Mouse (Mus musculus) spleen, postnatal 36 days (tissue): ENCODE data around the gene Phc1.

Source experiments
- DNase-seq, 2 experiments: peaks; one replicate each; pipeline ENCODE4 v3.0.0; 2022; ENCODE audit warnings: low spot score in 2 of 2, mixed read lengths in 1 of 2

Phc1 gene

DNA sequence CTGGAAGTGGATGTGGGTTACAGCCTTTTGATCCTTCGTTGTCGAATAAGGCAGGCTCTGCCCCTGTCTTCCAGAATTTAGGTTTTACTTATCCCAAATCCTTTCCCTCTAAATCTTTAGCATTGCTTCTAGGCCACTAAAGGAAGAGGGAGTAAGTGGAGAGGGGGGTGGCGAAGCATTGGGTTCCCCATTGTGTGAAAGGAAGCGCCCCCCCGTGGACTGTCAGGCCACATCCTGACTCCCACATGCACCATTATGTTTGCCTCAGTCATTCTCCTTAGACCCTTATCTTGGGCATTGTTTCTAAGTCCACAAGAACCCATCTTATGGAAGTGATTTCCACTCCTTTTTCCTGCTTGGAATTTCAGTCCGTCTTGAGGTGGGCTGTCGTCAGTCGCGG, 45.1 kb downstream of the Phc1 start:
- no peak for DNase-seq

DNA sequence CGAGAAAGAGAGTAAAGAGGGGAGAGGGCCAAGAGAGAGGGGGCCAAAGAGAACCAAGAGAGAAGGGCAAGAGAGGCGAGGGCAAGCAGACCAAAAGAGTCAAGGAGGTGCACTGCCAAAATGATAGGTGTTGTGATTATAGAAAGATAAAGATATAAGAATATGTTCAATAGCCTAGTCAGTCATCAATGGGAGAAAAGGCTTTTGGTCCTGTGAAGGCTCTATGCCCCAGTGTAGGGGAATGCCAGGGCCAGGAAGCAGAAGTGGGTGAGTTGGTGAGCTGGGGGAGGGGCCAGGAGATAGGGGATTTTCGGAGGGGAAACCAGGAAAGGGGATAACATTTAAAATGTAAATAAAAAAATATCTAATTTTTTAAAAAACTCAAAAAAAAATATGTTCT, 46.1 kb downstream of the Phc1 start:
- DNase-seq = no peak

DNA sequence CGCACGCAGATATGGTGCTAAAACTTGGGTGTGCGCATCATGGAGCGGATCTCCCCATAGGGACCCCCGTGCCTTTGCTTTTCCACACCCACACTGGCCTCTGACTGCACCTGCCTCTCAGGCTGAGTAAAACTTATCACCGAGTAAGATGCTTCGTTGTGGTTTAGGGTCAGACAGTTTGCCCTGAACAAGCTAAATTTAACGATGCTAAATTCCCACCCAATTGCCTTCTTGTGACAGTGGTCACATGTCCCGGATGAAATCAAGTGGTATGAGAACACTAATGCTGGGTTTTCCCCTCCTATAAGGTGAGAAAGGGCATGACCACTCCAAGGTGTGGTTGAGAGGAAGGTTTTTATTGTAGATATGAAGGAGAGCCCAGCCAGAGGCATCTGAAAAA, 46.6 kb downstream of the Phc1 start:
- DNase-seq = no peak

DNA sequence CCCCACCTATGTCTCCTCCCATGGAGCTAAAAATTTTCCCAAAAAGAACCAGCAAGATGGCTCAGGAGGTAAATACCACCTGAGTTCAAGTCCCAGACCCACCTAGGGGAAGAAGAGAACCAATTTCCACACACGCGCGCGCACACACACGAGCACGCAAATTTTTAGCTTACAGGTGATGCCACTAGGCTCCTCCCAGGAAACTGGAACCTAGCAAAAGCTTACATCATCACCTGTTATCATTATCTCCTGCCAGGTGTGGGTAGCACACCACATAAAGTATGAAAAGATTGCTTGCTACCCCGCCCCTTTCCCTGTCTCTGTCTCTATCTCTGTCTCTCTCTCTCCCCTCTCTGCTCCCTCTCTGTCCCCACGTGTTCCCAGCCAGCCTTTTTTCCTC, 47.2 kb downstream of the Phc1 start:
- DNase-seq = no peak

DNA sequence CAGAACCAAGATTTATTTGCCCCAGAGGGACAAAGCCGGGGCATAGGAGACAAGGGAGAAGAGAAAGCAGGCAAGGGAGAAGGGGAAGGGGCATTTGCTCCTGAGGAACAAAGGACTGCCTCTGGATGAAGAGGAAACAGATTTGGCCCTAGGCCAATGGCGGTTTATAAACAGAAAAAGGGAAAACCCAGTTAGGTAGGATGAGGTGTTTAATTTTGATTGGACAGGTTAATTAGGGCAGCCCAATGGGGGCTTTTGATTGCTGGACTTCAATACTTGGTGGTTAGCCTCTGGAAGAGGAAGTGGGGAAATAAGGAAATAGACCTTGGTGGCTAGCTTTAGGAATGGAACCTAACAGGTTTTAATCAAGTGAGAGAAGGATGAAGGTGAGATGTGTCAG, 48.2 kb downstream of the Phc1 start:
- no peak for DNase-seq

DNA sequence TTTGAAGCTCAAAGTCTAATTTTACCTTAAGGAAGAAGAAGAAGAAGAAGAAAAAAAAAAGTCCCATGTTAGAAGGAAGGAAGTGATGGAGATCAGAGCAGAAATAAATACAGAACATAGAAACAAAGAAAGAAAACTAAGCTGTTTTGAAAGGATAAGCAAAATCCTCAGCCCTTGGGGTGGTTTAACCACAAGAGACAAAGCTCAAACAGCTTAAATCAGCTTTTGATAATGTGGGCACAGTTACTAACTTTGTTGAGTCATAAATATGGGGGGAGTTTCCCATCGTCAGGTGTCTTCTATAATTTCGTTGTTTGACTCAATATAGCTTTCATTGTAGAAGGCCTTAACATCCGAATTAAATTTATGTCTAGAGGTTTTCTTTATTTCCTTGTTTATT, 48.6 kb downstream of the Phc1 start:
- no peak for DNase-seq

DNA sequence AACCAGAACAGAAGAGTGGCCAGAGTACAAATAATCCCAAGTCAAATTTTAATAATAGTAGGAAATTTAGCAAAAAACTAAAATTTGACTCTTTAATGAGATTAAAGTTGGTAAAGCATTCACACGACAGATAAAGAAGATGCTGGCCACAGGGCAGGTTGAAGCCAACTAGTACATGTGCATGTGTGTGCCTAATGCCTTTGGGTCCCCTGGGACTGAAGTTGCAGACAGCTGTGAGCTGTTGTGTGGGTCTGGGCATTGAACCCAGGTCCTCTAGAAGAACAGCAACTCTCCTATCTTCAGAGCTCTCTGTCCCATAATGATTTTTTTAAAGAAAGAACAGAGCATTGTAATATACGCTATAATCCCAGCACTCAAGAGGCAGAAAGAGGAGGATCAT, 49.1 kb downstream of the Phc1 start:
- no peak for DNase-seq

DNA sequence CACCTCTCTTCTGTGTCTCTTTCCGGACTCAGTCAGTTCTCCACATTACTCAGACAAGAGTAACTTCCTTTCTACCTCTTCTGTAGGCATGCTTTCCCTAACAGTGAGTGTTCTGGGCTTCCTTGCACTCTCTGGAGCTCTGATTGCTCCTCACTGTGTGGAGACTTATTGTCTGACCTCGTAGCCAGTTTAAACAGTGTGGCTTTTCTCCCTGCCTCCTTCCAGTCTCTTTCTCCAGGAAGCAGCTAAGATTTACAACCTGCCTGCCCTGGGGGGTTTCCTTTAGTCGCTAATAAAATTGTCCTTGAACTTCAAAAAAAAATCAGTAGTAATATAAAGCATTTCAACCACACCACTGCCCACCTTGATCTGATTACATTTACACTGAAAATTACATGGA, 50.1 kb downstream of the Phc1 start:
- no peak for DNase-seq

DNA sequence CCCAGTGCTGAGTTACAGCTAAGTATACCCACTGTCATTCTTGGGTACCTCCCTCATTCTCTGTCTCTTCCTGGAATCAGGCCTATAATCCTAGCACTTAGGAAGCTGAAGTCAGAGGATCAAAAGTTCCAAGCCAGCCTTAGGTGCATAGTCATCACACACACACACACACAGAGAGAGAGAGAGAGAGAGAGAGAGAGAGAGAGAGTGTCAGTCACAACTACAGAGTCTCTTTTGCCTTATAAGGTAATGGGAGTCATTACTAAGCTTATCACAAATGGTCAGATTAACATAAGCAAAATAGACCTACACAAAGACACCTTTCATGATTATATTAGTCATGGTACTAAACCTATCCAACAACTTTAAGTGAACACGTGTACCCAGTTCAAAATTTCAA, 51.0 kb downstream of the Phc1 start:
- DNase-seq = no peak

DNA sequence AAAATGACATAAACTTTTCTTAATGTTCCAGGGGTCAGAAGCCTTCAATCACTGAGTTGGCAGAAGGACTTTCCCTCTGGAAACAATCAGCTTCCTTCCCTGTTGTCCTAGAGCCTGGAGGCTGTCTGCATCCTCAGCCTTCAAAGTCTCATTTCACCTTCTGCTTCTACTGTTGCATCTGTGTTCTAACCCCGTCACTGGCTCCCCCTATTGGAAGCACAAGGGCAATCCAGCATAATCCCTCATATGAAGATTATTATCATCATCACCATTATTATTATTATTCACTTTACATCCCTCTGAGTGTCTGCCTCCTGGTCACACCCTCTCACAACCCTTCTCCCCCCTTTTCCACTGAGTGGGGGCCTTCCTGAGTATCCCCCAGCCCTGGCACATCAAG, 52.1 kb downstream of the Phc1 start:
- no peak for DNase-seq

DNA sequence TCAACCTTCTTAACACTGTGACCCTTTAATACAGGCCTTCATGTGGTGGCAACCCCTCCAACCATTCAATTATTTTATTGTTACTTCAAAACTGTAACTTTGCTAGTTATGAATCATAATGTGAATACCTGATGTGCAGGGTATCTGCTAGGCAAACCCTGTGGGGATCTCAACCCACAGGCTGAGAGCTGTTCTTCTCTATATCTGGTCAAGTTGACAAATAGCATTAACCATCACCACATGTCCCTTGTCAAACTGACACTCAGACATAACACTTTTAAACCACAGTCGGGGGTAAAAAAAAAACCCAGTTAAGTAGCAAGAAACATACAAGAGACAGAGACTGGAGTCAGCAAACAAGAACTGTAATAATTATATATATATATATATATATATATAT, 55.5 kb downstream of the Phc1 start:
- no peak for DNase-seq

DNA sequence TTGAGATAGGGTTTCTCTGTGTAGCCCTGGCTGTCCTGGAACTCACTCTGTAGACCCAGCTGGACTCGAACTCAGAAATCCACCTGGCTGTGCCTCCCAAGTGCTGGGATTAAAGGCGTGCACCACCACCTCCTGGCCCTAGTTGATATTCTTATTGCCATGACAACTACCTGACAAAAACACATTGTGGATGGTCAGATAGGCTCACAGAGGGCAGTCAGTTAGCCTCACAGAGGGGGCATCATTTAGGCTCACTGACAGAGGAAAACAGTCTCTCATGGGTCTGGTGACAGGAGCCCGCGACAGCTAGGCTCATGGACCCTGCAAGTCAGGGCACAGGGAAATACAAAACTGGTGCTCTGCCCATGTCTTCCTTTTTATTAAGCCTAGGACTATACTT, 56.1 kb downstream of the Phc1 start:
- DNase-seq = no peak

DNA sequence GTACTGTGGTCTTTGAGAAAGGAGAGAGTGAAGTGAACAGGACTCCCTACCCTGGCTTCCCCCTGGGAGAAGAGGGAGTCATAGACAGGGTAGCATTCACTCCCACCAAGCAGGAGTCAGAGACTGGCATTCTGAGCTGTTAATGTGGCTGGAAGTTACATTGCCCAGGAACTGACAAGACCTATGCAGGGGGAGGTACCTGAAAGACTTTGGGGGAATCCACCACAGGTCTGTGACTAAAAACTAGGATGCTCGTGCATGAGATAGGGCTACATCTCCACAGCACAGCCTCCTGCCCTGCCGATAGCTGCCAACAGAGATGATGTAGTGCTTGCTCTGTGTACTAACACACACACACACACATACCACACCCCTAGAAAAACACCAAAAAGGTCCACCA, 56.9 kb downstream of the Phc1 start:
- no peak for DNase-seq

DNA sequence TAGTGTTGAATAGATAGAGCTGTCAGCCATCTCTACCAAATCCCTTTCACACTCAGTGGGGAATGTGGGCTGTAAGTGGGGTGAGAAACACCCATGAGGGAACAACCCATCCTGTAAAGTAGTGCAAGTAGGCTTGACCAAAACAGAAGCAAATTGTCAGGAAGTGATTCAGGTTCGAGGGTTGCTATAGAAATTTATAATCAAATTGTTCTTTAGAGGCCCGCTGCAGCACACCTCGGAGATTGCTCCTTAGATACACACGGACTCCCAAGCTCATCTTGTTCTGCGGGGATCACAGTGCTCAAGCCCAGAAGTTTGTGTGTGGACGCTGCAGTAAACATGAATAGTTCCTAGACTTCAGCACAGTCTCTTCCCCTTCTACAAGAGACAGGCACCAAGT, 57.6 kb downstream of the Phc1 start, which contains the start of gene Klrg1:
Gene Klrg1 (minus strand): TSS at position 101 of the 400 bp plus-strand sequence.
- no peak for DNase-seq

DNA sequence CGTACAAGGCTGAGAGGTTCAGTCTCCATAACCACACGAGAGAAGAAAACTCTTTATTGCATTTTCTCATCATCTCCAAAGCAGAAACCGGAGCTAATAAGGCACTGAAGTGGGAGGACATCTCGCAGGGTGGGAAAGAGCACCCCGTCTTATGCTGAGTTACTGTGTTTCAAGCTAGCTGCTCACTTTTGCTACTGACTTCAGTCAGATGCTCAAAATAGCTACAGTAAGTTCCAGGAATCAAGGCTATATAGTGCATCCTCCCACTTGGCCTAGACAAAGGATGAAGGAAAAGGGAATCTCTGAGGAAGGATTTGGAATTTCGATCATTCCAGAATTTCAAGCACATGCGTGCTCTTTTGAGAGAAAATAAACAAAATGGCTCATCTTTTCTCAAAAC, 63.8 kb downstream of the Phc1 start:
- no peak for DNase-seq

DNA sequence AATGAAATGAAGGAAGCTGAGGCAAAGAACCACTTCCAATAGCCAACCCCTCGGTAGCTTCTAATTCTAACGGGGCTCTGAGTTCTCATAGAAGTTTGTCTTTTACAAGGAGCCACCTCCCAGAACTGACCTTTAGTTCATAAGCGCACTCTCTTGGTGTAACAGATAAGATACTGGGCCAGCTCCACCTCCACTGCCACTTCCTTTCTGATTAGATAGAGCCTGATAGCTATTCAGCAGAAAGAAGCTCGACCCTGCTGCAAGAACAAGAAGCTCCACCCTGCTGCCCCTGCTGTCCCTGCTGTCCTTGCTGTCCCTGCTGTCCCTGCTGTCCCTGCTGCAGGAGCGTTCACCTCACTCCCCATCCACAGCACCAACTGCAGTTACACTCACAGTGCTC, 65.8 kb downstream of the Phc1 start:
- no peak for DNase-seq

DNA sequence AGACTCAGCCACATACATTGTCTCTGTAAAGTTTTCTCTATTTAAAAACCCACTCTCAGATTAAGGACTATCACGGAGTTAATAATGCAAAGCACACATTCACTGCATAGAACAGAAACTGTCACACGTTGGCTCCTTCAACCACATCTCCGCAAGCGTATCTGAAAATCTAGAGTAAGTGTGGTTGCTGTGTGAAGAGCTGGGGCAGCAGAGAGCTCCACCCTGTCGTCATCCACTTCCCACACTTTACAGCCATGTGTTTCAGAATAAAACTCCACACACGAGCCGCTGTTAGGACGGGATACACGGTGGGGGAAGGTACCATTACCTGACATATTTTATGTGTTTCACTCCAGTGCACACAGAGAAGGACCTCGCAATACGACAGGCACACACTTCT, 70.2 kb downstream of the Phc1 start:
- no peak for DNase-seq

DNA sequence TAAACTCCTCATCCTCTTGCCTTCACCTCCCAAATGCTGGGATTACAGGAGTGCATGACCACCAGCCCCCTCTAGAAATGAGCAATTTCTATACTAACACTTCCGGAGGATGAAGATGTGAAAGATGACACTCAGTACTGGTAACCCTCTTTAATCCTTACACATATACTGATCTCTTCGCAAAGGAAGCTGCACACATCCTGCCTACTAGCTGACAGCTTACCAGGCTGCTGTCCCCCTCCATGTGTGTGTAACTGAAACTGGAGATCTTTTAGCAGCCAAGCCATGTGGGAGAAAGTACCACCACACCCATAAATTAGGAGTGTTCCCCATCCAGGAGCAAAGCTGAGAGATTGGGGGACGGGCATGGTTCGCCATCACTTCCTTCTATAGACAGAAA, 71.2 kb downstream of the Phc1 start:
- no peak for DNase-seq

DNA sequence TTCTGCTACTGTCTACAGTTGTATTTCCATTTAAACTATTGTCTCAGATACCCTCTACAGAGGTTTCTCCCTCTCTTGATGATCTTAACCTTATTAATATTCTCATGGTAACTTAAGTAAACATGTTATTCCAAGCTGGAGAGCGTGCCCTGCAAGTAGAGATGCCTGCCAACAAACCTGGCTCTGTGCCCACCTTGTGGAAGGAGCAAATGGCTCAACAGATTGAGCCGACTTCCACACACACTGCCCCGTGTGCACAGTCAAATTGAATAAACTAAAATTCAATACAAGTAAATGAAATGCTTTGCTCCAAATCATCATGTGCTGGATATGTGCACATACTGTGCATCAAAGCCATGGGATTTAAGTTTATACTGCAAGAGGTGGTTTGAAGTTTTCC, 71.8 kb downstream of the Phc1 start:
- no peak for DNase-seq
